Mouse (Mus musculus): Measurements from ENCODE around the gene Sema5b. TPM values are rescaled to one million over a fixed set of nuclear protein-coding genes. Genes with fewer than 3 reads are reported as not detected.
A peak's percentile ranks its signal among the peaks of the same experiment; 100 is the strongest.

Gene Sema5b
- polyA plus RNA-seq, 1 experiment from 2014 or later = 2.2 TPM

DNA sequence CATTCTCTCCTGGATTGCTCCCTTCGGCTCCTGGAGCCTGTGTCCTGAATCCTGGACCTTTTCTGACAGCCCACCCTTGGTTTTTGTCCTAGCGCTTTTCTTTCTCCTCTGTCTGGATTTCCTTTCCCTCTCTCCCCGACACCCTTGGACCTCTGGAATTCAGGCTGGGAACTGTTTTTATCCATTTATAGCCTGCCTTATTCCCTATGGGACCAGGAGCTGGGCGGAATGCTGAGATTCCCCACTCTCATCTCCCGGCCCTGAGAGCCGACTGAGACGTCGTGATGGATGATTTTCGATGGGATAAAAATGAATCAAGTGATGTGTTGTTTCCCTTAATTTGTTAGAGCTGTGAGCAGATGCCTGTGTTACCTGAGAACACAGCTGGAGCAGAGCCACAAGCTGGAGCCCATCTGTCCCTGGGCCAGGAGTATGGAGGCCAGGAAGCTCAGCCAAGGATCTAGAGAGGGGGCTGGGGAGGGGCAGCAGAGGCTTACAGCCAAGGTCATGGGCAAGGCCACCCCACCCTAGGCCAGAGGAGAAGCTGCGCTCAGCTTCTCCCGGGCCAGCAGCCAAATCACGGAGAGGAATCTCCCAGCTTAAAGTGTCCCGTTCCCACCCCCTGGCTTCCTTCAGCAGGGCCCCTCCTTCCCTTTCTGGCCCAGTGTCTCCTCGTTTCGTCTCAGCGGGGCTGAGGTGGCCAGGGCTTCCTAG lies 89.7 kb downstream of the Sema5b start:
- peaks cover 6% of the 10 kb centered on the region; the same call in 1 of the 2 replicates for H3K4me1 ChIP-seq
- 0 out of 2 replicates have a peak overlapping the region, but pooled peaks have one; percentile 37 for H3K27ac ChIP-seq
- DNase-seq (ENCODE audit: low spot score) = no peak
- 62% methylated on average over 16 of the region's 16 CpGs for WGBS
- no peak overlapping the region for H3K4me3 ChIP-seq
- no peaks in the 10 kb centered on the region for H3K9me3 ChIP-seq
- H3K27me3 ChIP-seq (ENCODE audit: insufficient read depth, poor library complexity, severe bottlenecking) = 0 out of 2 replicates have a peak, but pooled peaks cover 16% of the 10 kb centered on the region
- H3K36me3 ChIP-seq = no peaks in the 10 kb centered on the region

DNA sequence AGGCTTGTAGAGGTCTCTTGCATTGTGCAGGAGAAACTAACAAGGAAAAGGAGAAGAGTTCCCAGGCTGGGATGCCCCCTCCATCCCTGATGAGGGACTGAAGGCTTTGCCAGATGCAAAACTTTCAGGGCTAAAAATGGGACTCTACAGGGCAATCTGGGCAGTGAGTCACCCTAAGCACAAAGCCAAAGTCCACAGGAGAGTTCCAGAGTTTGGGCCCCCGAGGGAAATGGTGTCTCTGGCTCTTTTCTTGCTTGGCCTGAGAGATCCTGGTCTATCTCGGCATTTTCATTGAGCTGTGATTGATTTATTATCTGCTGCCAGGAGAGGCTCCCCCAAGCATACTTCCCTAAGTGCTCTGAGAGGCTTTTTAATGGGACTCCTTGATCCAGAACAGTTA lies 92.1 kb downstream of the Sema5b start:
- H3K27ac ChIP-seq = no peak overlapping the region
- 46% methylated on average over 2 of the region's 2 CpGs for WGBS
- H3K4me3 ChIP-seq = no peak overlapping the region
- peaks cover 10% of the 10 kb centered on the region; the same call in 1 of the 2 replicates for H3K27me3 ChIP-seq (ENCODE audit: insufficient read depth, poor library complexity, severe bottlenecking)
- no peaks in the 10 kb centered on the region for H3K9me3 ChIP-seq
- DNase-seq (ENCODE audit: low spot score) = no peak
- no peaks in the 10 kb centered on the region for H3K36me3 ChIP-seq
- peaks cover 6% of the 10 kb centered on the region; the same call in 1 of the 2 replicates for H3K4me1 ChIP-seq

DNA sequence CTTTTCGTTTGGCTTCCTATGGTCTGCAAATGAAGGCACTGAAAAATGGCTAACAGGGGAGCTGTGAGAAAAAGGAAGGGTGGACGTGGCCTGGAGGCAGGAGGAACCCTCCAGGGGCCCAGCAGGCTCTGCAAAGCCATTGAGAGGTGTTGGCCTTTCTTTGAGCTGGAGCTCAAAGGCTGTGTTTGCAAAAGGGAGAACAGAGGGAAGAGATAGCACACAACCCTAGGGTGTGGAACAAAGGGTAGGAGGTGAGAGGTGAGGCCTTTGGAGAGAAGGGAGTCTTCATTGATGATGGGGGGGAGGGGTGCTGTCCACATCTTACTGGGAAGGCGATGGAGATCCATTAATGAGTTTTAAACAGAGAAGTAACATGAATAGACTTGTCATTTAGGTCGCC lies 94.0 kb downstream of the Sema5b start:
- no peak overlapping the region for H3K4me3 ChIP-seq
- peaks cover 6% of the 10 kb centered on the region; the same call in 1 of the 2 replicates for H3K4me1 ChIP-seq
- no peak overlapping the region for H3K27ac ChIP-seq
- no peak for DNase-seq (ENCODE audit: low spot score)
- no peaks in the 10 kb centered on the region for H3K9me3 ChIP-seq
- 44% methylated on average over 4 of the region's 4 CpGs for WGBS
- H3K36me3 ChIP-seq = no peaks in the 10 kb centered on the region
- peaks cover 1% of the 10 kb centered on the region for H3K27me3 ChIP-seq (ENCODE audit: insufficient read depth, poor library complexity, severe bottlenecking)

DNA sequence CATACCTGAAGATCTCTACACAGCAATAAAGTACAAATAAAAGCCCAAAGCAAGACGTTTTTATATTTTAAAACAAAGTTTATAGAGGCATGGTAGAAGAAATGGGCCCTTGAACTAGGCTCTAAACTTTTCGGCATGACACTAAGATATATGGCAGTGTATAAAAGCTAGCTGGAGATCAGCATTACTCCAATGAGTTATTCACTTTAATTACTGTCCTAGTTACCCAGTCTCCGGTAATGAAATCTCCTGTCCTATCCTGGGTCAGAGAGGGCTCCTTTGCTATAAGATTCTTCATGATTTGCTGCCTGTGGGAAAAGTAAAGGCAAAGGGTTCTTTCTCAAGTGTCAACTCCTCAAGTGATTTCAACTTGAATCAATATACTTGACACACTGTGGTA lies 98.6 kb downstream of the Sema5b start:
- Histone ChIP-seq H3K4me1 (no peaks in the 10 kb centered on the region), H3K9me3 (no peaks in the 10 kb centered on the region), H3K36me3 (no peaks in the 10 kb centered on the region), H3K27ac (no peak overlapping the region), H3K4me3 (no peak overlapping the region), H3K27me3 (ENCODE audit: insufficient read depth, poor library complexity, severe bottlenecking) (peaks cover 4% of the 10 kb centered on the region)
- WGBS = 72% methylated on average over 3 of the region's 3 CpGs
- DNase-seq (ENCODE audit: low spot score) = no peak

DNA sequence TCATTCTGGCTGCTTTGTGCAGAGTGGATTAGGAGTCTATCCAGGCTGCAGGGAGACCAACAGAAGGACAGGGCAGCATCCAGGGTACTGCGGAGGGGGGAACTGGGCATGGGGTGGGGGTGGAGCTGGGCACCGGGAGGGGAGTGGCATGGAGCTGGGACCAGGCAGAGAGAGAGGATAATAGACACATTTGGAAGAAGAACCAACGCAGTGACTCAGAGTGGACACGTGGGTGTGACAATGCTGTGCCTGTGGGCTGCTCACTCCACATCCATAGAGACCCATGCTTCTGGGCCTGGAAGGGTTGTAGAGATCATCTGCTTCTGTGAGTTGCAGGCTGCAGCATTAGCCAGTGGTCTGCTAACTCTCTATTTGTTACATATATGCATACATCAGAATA lies 107.9 kb downstream of the Sema5b start:
- Histone ChIP-seq H3K9me3 (no peaks in the 10 kb centered on the region), H3K4me1 (0 out of 2 replicates have a peak, but pooled peaks cover 4% of the 10 kb centered on the region), H3K27ac (no peak overlapping the region), H3K4me3 (no peak overlapping the region), H3K36me3 (no peaks in the 10 kb centered on the region), H3K27me3 (ENCODE audit: insufficient read depth, poor library complexity, severe bottlenecking) (peaks cover 22% of the 10 kb centered on the region; the same call in 1 of the 2 replicates)
- DNase-seq (ENCODE audit: low spot score) = no peak
- WGBS = 81% methylated on average over 4 of the region's 4 CpGs

DNA sequence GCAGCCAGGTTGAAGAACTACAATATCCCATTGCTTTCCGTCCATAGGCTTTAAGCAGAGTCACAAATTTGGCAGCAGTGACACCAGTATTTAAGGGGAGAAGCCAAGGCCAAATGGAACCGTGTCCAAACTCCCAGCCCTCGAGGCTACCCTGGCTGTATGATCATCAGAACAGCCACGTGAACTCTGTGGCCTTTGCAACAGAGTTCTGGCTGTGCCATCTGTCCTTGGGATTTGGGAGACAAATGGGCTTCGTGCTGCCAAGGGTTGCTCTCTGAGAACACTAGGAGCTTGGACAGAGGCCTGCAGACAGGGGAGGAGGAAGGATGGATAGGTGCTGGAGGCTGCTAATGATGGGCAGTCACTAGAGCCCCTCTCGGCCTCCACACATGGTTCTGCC lies 111.3 kb downstream of the Sema5b start:
- H3K27ac ChIP-seq = no peak overlapping the region
- H3K27me3 ChIP-seq (ENCODE audit: insufficient read depth, poor library complexity, severe bottlenecking) = peaks cover 17% of the 10 kb centered on the region; the same call in 1 of the 2 replicates
- H3K4me1 ChIP-seq = 0 out of 2 replicates have a peak, but pooled peaks cover 4% of the 10 kb centered on the region
- H3K4me3 ChIP-seq = no peak overlapping the region
- DNase-seq (ENCODE audit: low spot score) = no peak
- WGBS = 59% methylated on average over 6 of the region's 6 CpGs
- H3K9me3 ChIP-seq = no peaks in the 10 kb centered on the region
- no peaks in the 10 kb centered on the region for H3K36me3 ChIP-seq

DNA sequence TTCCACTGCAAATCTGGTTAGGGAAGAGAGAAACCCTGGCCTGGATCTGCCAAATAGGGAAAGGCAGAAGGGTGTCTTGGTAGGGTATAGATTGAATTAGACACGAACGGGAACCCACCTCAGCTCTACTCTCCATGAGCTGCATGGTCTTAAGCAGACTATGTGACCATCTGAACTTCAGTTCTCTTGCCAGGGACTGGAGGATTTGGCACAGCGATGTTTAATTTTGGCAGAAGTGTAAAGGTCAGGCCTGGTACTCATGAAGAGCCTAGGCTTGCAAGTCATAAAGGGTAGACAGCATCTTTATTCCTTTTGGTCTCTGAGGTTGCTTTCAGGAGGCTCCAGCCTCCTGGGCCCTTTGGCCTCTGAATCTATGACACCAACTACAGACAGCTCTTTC lies 111.8 kb downstream of the Sema5b start:
- no peak for DNase-seq (ENCODE audit: low spot score)
- no peaks in the 10 kb centered on the region for H3K36me3 ChIP-seq
- H3K4me1 ChIP-seq = 0 out of 2 replicates have a peak, but pooled peaks cover 4% of the 10 kb centered on the region
- H3K27me3 ChIP-seq (ENCODE audit: insufficient read depth, poor library complexity, severe bottlenecking) = peaks cover 21% of the 10 kb centered on the region
- 92% methylated on average over 3 of the region's 3 CpGs for WGBS
- H3K27ac ChIP-seq = no peak overlapping the region
- H3K9me3 ChIP-seq = no peaks in the 10 kb centered on the region
- no peak overlapping the region for H3K4me3 ChIP-seq

DNA sequence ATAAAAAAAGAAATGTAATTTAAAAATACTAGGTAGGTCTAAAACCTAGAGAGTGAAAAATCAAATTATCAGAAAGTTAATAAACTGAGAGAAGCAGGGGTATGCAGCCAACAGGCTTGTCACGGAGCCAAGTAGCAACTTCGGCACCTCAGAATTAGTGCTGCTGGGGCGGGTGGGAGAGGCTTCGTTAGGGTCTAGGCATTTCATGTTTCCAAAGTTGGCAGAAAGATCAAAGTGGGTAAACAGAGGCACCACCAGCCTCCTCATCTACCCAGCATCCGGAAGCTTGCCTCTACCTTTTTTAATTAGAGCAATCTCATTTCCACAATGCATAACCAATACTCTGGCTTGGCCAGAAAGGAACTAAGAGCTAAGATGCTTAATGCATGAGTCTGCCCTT lies 113.0 kb downstream of the Sema5b start:
- WGBS = 87% methylated on average over 5 of the region's 5 CpGs
- Histone ChIP-seq H3K9me3 (no peaks in the 10 kb centered on the region), H3K27ac (no peak overlapping the region), H3K4me1 (no peaks in the 10 kb centered on the region), H3K36me3 (no peaks in the 10 kb centered on the region), H3K27me3 (ENCODE audit: insufficient read depth, poor library complexity, severe bottlenecking) (peaks cover 33% of the 10 kb centered on the region), H3K4me3 (no peak overlapping the region)
- DNase-seq (ENCODE audit: low spot score) = no peak

DNA sequence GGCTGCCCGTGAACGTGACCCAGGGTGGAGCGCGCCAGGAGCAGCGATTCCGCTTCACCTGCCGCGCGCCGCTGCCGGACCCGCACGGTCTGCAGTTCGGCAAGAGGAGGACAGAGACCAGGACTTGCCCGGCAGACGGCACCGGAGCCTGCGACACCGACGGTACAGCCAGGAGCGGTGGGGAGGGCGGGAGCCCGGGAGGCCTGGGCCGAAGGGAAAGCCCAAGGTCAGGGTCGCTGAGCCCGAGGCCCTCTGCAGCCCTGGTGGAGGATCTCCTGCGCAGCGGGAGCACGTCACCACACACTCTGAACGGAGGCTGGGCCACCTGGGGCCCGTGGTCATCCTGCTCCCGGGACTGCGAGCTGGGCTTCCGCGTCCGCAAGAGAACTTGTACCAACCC lies 119.3 kb downstream of the Sema5b start:
- DNase-seq (ENCODE audit: low spot score) = no peak
- H3K27ac ChIP-seq = peak overlapping the region; percentile 64; the same call in 1 of the 2 replicates
- H3K36me3 ChIP-seq = no peaks in the 10 kb centered on the region
- WGBS = 4% methylated on average over 36 of the region's 36 CpGs
- peaks cover 11% of the 10 kb centered on the region for H3K4me1 ChIP-seq
- peak overlapping the region; percentile 65 for H3K4me3 ChIP-seq
- no peaks in the 10 kb centered on the region for H3K9me3 ChIP-seq
- peaks cover 74% of the 10 kb centered on the region for H3K27me3 ChIP-seq (ENCODE audit: insufficient read depth, poor library complexity, severe bottlenecking)

DNA sequence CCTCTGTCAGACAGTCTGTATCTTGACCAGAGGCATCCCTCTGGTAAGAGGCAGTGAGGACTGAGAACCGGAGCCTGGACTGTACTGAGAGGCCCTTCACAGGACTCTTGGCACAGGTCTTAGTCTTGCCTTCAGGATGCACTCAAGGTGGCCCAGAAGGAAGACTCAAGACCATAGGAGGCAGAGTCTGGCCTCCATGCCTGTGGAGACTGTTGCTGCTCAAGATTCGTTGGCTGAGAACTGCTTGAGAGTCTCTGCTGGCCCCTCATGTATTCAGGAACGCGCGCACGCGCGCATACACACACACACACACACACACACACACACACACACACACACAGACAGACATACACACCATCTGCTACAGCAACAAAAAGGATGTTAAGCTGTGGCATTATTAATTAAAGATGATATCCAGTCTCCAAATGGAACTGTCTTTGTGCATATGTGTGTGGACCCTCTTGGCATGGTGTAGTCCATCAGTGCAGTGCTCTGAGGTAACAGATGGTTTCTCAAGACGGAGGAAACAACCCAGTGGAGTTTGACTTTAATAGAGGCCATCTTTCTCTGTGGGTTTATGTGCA lies 123.0 kb downstream of the Sema5b start:
- no peak for DNase-seq (ENCODE audit: low spot score)
- Histone ChIP-seq H3K9me3 (no peaks in the 10 kb centered on the region), H3K27me3 (ENCODE audit: insufficient read depth, poor library complexity, severe bottlenecking) (peaks cover 49% of the 10 kb centered on the region), H3K4me1 (peaks cover 11% of the 10 kb centered on the region), H3K4me3 (no peak overlapping the region), H3K27ac (no peak overlapping the region), H3K36me3 (no peaks in the 10 kb centered on the region)
- 83% methylated on average over 9 of the region's 9 CpGs for WGBS

DNA sequence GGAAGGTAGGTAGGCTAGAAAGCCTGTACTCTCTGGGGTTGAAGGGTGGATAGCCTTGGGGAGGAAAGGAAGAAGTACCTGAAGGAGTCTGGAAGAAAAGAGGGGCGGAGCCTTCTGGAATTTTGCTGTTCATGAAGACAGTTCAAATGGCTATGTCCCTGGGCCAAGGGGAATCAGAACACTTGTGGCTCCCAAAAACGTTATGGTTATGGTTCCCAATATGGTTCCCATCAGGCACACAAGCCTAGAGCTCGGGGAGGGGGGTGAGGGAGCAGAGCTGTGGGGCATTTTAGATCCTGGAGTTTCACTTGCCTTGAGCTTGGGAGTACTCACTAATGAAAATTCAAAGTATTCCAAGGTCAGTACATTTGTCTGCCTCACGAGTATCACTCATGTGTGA lies 123.9 kb downstream of the Sema5b start:
- Histone ChIP-seq H3K27me3 (ENCODE audit: insufficient read depth, poor library complexity, severe bottlenecking) (peaks cover 39% of the 10 kb centered on the region), H3K4me3 (no peak overlapping the region), H3K4me1 (peaks cover 7% of the 10 kb centered on the region), H3K36me3 (no peaks in the 10 kb centered on the region), H3K9me3 (no peaks in the 10 kb centered on the region), H3K27ac (no peak overlapping the region)
- DNase-seq (ENCODE audit: low spot score) = no peak
- WGBS = 74% methylated on average over 4 of the region's 4 CpGs

DNA sequence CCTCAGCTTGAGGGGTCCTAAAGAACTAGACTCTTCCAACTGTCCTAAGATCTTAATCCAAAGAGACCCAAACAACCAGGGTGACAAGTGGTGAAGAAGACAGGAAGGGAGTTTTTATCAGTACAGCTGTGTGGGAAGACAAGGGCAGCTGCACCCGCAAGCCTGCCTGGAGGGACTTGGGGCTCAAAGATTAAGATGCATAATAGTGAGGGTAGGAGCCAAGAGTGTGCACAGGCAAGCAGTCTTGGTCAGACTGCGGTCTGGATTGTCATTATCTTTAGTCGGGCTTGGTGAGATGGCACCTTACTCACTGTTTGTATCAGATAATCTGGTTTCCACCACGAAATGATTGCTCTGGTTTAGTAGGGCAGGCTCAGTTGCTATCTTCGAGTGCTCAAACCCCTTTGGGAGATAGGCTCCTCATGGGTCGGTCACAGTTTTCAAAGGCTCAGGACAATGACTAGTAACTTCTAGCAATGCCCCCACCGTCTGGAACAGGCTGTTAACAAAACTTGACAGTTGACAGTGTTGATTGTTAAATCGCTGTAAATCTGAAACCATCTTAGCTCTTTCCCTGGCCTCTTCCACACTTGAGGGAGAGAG lies 136.7 kb downstream of the Sema5b start:
- Histone ChIP-seq H3K4me3 (no peak overlapping the region), H3K27ac (no peak overlapping the region), H3K36me3 (no peaks in the 10 kb centered on the region), H3K4me1 (peaks cover 16% of the 10 kb centered on the region), H3K9me3 (no peaks in the 10 kb centered on the region), H3K27me3 (ENCODE audit: insufficient read depth, poor library complexity, severe bottlenecking) (no peaks in the 10 kb centered on the region)
- no peak for DNase-seq (ENCODE audit: low spot score)
- 34% methylated on average over 8 of the region's 8 CpGs for WGBS

DNA sequence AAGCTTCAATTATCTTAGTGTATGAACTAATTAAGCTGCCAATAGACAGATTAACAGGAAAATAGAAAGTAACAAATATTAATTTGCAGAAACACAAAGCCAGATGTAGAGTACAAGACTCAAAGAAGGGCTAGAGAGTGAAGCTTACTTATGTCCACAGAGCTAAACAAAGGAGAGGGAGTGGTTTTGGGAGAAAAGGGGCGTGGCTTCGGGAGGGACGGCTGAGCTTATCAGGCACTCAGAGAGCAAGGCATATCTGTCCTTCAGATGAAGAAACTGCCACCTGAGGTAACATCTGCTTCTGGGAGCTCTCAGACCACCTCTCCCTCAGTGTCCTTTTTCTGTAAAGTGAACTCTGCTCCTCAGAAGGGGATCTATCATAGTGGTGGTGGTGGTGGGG lies 137.5 kb downstream of the Sema5b start:
- no peaks in the 10 kb centered on the region for H3K9me3 ChIP-seq
- no peak for DNase-seq (ENCODE audit: low spot score)
- 28% methylated on average over 3 of the region's 3 CpGs for WGBS

More for the DNA sequence above, 137.5 kb downstream of the Sema5b start:
- Histone ChIP-seq H3K4me1 (peaks cover 16% of the 10 kb centered on the region), H3K36me3 (no peaks in the 10 kb centered on the region), H3K27me3 (ENCODE audit: insufficient read depth, poor library complexity, severe bottlenecking) (no peaks in the 10 kb centered on the region), H3K4me3 (no peak overlapping the region), H3K27ac (no peak overlapping the region)
